Mouse (Mus musculus) spleen, adult 12 weeks (tissue): ENCODE results near the gene Sgk1.

Source experiments
- DNase-seq: peaks from one replicate; pipeline ENCODE4 v3.0.0; 2022; ENCODE audit warnings: low spot score

Sgk1 gene

GRCm38 (mm10) chr10:21882184-21883081, at the start of gene Sgk1:
Gene Sgk1 (plus strand): TSS chr10:21882184.
- no peak for DNase-seq

DNA sequence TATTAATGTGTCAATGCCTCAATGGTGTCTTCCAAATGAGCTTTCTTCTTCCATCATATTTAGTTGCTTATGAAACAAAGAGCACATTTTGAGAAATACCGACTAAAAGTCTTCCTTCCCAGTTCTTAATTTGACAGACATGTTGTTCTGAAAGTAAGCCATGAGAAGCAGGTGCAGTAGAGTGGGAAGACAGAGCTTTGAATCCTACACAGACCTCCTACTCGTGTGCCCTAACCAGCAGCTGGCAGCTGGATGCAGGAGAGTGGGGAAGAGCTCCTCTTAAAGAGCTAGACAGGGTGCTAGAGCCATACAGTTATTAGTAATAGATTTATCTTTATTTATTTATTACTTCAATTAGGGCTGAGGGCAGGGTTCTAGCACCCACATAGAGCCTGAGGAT, 49.7 kb upstream of the Sgk1 start:
- no peak for DNase-seq

GRCm38 (mm10) chr10:21833757-21834156, 48.2 kb upstream of the Sgk1 start:
- DNase-seq, result no peak

- no peak for DNase-seq
Observed at GRCm38 (mm10) chr10:21835077-21835476, 46.9 kb upstream of the Sgk1 start.

GRCm38 (mm10) chr10:21839248-21840155, 42.5 kb upstream of the Sgk1 start:
- no peak for DNase-seq

GRCm38 (mm10) chr10:21843326-21843725, 38.7 kb upstream of the Sgk1 start:
- no peak for DNase-seq

DNA sequence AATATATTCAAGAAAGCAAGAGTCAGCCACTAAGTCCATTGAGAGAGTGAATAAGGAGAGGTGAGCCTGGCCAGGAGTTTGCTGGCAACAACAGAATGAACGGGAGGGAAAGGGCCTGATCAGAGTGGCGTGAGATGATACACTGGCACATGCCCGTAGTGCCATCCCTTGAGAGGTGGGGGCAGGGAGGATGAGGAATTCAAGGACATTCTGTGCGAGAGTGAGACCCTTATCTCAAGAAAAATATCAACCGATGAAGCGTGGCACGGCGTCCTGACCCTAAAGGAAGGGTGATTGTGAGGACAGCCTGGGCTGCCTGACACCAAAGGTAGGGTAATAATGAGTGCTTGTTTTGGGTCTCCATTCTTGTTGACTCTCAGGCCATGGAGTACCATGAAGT, 38.1 kb upstream of the Sgk1 start:
- no peak for DNase-seq

DNA sequence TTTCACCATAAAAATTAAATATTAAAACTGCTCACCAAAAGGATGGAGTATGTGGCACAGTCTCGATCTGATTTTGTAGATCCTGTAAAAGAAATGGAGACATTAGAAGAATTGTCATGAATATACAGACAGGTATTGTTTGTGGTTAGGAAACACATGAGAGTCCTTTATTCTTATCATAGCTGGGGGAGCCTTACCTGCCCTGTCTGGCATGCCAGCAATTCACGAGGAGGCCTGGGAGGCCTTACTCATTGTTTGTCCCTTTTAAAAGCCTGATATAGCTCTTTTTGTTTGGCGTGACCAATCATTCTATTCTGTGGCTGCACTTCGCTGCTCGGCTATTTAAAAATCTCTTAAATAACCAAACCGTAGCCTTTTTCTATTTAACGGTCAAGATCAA, 37.6 kb upstream of the Sgk1 start:
- DNase-seq, result no peak

DNA sequence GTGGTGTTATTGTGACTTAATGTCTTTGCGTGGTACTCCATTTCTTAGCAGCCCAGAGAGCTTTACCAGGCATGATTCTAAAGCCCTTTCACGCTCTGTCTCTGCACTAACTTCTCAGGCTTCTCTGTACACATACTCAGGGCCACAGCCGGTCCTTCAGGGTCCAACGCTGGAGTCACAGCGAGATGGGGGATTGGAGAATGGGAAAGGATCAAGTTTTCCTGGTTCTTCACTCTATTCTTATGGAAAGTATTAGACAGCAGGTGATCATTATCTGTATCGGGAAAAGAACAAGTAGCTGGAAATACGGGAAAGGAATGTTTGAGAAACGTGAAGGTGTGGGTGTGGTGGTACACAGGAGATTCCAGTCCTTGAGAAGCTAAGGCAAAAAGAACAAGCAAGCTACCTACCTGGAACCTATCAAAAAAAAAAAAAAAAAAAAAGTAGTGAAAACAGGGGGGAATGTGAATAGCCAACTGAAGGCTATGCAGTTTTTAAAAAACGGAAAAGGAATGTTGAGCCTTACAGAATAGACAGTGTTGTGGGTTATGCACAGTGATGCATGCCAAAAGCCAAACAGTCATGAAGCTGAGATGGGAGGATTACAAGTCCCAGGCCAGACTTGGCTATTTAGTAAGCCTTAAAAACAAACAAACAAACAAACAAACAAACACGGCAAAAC, 36.2 kb upstream of the Sgk1 start:
- no peak for DNase-seq

DNA sequence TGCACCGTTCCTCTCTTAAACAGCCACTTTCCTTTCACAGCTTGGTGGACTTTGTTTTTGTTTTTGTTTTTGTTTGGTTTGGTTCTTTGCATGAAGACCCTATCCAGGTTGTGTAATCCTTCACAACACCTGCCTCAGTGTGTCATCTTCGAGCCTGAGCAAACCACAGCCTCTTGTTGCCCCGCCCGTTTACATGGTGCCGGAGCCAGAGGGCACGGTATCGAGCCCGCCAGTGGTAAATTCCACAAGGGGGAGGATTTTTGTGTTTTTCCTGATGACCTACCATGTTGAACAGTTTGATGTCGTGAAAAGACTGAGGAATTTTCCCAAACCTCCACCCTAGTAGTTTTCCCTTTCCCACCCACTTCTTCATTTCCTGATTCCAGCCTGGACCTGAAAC, 35.6 kb upstream of the Sgk1 start:
- no peak for DNase-seq

- DNase-seq, result no peak
Observed at GRCm38 (mm10) chr10:21847026-21847820, 34.8 kb upstream of the Sgk1 start.

- no peak for DNase-seq
Observed at GRCm38 (mm10) chr10:21847931-21848670, 33.9 kb upstream of the Sgk1 start.

- no peak for DNase-seq
Observed at GRCm38 (mm10) chr10:21849251-21849650, 32.7 kb upstream of the Sgk1 start.

GRCm38 (mm10) chr10:21850330-21850729, 31.7 kb upstream of the Sgk1 start:
- DNase-seq, result no peak

DNA sequence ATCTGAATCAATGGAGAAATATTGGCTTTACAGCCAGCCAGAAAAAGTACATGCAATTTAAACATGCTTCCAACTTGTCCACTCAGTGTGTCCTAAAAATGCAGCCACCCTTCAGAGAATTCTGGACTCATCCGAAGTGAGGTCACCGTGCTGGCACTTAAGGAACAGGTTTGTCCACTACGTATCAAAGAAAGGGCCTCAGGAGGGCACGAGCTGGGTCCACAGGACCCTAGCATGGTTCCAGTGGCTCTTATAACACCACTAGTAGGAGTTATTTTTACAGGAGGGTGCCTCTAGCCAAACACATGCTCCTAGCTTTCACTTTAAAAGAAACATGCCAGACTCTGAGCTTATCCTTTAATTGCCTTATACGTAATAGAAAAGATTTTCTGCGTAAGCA, 28.9 kb upstream of the Sgk1 start:
- no peak for DNase-seq

GRCm38 (mm10) chr10:21853566-21854328, 28.2 kb upstream of the Sgk1 start:
- DNase-seq, result no peak

- no peak for DNase-seq
Observed at GRCm38 (mm10) chr10:21855338-21855737, 26.6 kb upstream of the Sgk1 start.

DNA sequence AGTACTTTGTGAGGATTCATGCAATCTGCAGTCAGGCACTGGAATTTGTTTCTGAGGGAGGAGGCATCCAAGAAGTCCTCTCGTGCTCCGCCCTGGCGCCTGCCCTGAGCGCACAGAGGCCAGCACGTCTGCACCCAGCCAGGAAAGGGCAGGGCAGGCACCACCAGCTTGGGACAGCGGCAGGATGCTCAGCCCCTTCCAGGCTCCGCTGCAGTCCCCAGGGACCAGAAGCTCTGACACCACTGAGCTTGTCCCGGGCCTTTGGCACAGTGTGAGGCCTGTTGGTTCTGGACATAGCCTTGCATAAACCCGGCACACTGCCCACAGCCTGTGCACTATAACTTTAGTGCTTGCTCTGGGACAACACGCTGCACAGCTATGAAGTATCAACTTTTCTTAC, 24.3 kb upstream of the Sgk1 start:
- no peak for DNase-seq

GRCm38 (mm10) chr10:21858437-21858974, 23.5 kb upstream of the Sgk1 start:
- no peak for DNase-seq

DNA sequence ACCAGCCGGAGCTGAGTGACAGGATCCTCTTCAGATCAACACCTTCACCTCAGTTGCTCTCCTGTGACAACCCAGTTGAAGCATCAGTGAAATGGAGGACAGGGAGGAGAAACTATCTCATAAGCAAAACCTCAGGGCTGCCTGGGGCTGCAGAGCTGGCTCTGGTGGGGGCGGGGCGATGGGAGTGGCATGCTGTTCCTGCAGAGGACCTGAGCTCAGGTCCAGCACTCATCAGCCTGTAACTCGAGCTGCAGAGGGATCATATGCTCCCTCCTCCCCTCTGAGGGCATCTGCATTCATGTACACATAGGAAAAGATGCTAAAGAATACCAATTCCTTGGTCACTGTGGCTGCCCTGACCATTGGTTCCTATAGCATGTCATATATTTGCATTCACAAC, 15.5 kb upstream of the Sgk1 start:
- DNase-seq, result no peak
